Mouse (Mus musculus) brain, adult 2 months (tissue): ENCODE measurements around the gene Pabpn1.
"Not testable (repeated sequence)": the region's sequence is repeated elsewhere in the genome, so short reads cannot be mapped to it uniquely, and the experiment has no call there.

Experiments
- DNase-seq: peaks from one replicate; pipeline ENCODE4 v3.0.0; 2011; ENCODE audit warnings: low read depth, low spot score

Pabpn1 gene

GRCm38 (mm10) chr14:54936831-54937160, 44.5 kb downstream of the Pabpn1 start:
- DNase-seq: no peak

- no peak for DNase-seq
Observed at GRCm38 (mm10) chr14:54937361-54938182, 45.3 kb downstream of the Pabpn1 start.

GRCm38 (mm10) chr14:54938431-54939219, 46.3 kb downstream of the Pabpn1 start:
- DNase-seq: no peak

GRCm38 (mm10) chr14:54939434-54940175, 47.3 kb downstream of the Pabpn1 start:
- peak; percentile 68 for DNase-seq

GRCm38 (mm10) chr14:54940176-54940530, 47.9 kb downstream of the Pabpn1 start:
- DNase-seq: no peak

- DNase-seq: no peak
Observed at GRCm38 (mm10) chr14:54941024-54941978, 49.0 kb downstream of the Pabpn1 start.

GRCm38 (mm10) chr14:54942479-54942878, 50.2 kb downstream of the Pabpn1 start:
- DNase-seq: no peak

- no peak for DNase-seq
Observed at GRCm38 (mm10) chr14:54943971-54944370, 51.7 kb downstream of the Pabpn1 start.

- no peak for DNase-seq
Observed at GRCm38 (mm10) chr14:54944939-54945338, 52.6 kb downstream of the Pabpn1 start.

GRCm38 (mm10) chr14:54945975-54946704, 53.8 kb downstream of the Pabpn1 start:
- DNase-seq: peak; percentile 57

- DNase-seq: not testable (repeated sequence)
Observed at GRCm38 (mm10) chr14:54947008-54947407, 54.7 kb downstream of the Pabpn1 start.
